Mouse (Mus musculus) gonadal fat pad, adult 2 months (tissue): ENCODE measurements around the gene Inpp4a. TPM values are rescaled to one million over a fixed set of nuclear protein-coding genes. Genes with fewer than 3 reads are reported as not detected.

Experiments used
- DNase-seq: peaks from one replicate; pipeline ENCODE4 v3.0.0-alpha.2; 2012; ENCODE audit warnings: low read depth
- polyA plus RNA-seq: library from polyadenylated mRNA; depleted of rRNA; stranded (reverse); fragments of >200 nt; gene quantifications from 2 replicates; pipeline ENCODE4 v1.2.3, GENCODE M21; 2012

The Inpp4a gene
- polyA plus RNA-seq, 1 experiment, result 10.6 TPM

- no peak for DNase-seq
Measured at GRCm38 (mm10) chr1:37356305-37356704, 56.6 kb downstream of the Inpp4a start.

DNA sequence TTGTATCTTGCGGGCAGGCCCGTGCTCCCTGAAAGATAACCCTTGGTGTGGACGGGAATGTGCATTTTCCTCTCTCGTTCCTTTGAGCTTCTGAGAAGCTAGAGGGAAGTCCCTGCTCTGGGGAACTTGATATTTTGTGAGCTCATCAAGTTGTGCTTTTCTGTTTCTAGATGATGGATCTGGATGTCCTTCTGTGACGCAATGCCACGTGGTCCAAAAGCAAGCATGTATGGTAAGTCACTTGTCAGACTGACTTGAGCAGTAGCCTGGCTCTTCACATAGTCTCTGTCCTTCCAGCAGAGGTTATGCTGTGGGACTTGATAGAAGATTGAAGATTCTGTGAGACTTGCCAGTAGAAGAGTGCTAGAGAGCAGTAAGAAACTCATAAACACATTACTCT, 57.5 kb downstream of the Inpp4a start:
- DNase-seq, result no peak

DNA sequence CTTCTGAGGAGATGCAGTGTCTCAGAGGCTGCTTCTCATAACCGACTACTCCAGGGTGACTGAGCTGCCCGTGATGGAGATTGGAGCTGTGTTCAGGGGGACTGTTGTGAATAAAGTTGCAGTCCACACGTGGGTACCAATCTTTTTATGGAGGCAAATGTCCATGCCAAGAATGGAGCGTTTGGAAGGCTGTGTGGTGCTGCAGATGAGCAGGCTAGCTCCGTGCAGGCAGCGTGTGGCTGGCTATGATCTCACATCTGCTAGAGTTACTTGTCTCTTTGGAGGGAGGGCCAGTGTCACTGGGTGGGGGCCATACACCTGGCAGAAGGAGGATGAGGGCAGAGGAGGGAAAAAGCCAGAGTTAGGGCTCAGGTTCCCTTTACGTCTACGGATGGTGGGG, 59.0 kb downstream of the Inpp4a start:
- DNase-seq, result no peak

- no peak for DNase-seq
Measured at GRCm38 (mm10) chr1:37359395-37360092, 59.9 kb downstream of the Inpp4a start.

DNA sequence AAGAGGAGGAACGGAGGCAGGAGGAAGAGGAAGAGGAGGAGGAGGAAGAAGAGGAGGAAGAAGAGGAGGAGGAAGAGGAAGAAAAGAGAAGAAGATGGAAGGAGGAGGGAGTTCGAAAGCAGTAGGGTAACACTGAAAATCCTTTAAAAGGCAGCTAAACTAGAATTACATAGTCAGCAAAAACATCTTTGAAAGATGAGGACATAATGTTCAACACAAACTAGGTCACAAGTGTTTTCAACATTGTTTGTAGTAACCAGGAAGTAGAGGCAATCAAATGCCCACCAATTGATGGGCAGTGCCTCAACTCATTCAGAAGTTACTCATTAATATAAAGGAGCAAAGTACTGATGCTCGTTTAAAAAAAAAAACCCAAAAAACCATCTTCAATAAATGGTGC, 61.1 kb downstream of the Inpp4a start:
- DNase-seq, result no peak

DNA sequence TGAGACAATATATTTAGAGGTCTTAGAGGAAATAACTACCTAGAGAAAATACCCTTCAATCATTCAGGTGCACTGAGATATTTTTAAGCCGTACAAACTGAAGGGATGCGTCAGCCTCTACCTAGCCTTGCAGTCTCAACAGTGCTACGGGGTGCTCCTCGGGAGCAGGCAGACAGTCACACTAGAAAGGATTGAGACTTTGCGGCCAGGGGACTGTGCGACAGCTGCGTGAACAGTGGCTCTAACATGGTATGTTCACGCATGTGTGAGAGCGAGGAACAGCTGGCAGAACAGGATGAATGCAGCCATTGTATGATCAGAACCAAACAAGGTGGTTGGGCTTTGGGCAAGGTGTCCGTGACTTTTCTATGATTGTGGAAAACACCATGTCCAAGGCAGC, 63.1 kb downstream of the Inpp4a start:
- DNase-seq, result no peak

DNA sequence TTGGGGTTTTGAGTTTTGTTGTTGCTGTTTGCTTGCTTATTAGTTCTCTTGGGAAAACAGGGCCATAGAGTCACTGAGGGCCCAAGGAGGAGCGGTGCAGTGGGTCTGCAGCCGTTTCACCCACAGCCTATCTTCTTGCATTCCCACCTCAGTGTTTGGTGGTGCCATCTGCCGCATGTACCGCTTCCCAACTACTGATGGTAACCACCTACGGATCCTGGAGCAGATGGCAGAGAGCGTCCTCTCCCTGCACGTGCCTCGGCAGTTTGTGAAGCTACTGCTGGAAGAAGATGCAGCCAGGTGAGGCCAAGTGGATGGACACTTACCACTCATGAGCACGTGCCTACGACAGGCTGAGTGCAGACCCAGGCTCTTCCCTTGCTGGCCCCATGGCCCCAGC, 68.5 kb downstream of the Inpp4a start:
- DNase-seq, result no peak

- DNase-seq, result no peak
Measured at GRCm38 (mm10) chr1:37368768-37369385, 69.2 kb downstream of the Inpp4a start.

- DNase-seq, result no peak
Measured at GRCm38 (mm10) chr1:37376177-37376576, 76.5 kb downstream of the Inpp4a start.

GRCm38 (mm10) chr1:37376751-37377150, 77.1 kb downstream of the Inpp4a start:
- DNase-seq, result no peak

GRCm38 (mm10) chr1:37378095-37378494, 78.4 kb downstream of the Inpp4a start:
- no peak for DNase-seq

- DNase-seq, result no peak
Measured at GRCm38 (mm10) chr1:37379536-37379935, 79.9 kb downstream of the Inpp4a start.

GRCm38 (mm10) chr1:37380913-37381312, 81.2 kb downstream of the Inpp4a start:
- DNase-seq, result no peak

GRCm38 (mm10) chr1:37384304-37384703, 84.6 kb downstream of the Inpp4a start:
- DNase-seq, result no peak

DNA sequence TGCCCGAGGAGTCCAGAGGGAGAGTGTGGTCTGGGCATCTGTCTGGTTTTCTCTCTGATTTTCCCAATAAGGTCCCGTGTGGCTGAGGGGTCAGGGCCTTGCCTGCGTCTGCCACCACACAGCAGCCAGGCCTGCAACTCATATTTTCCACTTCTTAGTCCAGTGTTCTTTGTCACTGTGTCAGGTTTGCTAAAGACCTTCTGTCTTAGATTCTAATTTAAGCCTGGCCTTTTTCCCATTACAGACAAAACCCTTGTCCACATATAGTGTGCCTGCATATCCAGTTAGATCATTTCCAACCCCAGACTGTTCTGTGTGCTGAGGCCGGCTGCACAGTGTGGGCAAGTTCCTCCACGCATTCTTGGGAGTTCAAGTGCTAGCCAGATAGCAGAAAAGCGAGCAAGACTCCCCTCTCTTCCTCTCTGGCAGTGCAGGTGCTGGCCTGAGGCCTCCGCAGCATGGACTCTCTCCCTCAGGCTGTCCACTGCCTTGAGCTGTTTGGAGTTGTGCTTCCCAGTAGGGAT, 86.8 kb downstream of the Inpp4a start:
- DNase-seq, result no peak

GRCm38 (mm10) chr1:37393174-37393573, 93.5 kb downstream of the Inpp4a start:
- DNase-seq, result no peak

DNA sequence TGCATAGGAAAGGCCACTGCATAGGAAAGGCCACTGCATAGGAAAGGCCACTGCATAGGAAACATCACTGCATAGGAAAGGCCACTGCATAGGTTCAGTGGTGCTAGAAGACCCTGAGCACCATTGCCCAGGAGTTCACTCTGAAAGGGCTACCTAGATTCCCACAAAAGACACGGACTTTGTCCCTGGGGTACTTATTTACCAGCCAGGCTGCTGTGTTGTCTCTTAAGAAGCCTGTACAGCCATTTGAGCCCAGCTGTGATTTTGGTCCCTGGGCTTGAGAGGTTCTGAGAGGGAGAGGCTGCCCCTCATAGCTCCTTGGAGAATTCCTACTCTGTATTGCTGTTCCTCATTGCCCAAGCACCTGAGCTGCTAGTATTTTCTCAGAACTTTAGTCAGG, 96.8 kb downstream of the Inpp4a start:
- no peak for DNase-seq

DNA sequence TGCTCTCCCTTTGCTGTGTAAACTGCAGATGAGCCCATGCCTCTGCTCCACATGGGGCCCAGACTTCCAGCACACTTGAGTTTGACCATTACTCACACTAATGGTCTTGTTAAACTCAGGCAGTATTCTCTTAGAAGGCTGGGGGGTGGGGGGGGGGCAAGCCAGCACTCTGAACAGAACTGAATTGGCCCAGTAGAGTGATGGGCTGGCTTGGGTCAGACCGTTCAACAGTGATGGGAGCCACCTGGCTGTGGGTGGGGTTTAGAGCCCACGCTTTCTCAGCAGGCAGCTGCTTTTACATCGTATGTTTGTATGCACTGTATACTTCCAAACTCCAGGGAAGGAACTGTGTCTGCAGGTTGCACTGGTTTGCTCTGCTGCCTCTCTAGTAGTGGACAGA, 99.3 kb downstream of the Inpp4a start:
- DNase-seq, result no peak

GRCm38 (mm10) chr1:37399734-37400133, 100.1 kb downstream of the Inpp4a start:
- no peak for DNase-seq

DNA sequence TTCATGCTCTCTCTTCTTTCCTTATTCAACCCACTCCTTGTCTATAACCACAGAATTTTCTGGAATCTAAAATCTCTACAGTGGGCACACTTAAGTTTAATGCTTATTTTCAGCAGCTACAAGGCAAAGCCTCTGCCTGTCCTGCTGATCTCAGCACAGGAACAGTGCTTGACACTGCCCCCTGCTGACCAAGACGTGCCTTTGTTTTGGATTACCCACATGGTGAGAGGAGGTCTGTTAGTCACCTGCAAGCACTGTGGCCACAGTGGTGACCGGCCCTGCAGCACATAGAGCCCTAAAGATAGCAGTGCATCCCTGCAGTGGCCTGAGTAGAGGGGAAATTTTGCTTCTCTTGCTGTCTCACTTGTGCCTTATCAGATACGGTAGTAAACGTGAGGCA, 102.0 kb downstream of the Inpp4a start:
- DNase-seq, result no peak

GRCm38 (mm10) chr1:37405137-37405536, 105.5 kb downstream of the Inpp4a start:
- DNase-seq, result no peak

DNA sequence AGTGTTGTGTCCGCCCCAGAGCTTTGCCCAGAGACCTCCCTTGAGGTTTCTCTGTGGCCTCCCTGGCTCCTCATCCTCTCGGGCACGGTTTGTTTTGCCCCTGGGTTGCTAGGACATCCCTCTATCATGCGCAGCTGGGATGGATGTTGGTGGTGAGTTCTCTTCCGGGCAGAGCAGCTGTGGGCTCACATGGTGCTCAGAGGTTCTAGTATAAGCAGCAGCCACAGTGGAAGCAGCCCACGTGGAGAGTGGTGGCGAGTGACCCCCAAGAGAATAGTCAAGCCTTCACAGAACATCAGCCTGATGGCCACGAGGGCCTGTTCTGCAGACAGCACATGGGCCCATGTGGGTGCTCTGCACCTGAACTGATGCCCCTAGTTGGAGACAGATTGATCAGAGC, 107.6 kb downstream of the Inpp4a start:
- no peak for DNase-seq

DNA sequence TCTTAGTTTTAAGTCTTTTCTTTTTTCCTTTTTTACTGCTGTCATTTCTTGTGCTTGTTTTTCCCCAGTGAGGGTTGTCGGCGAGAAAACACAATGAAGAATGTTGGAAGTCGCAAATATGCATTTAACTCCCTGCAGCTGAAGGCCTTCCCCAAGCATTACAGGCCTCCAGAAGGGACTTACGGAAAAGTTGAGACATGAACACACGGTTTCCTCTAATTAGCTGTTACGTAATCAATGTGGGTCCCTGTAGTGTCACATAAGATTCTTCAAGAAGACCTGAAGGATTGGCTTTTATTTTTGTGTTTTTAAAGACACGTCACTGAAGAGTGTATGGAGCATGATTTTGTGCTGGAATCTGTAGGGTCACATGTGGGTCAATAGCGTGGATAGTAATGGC, 108.4 kb downstream of the Inpp4a start:
- DNase-seq, result no peak

DNA sequence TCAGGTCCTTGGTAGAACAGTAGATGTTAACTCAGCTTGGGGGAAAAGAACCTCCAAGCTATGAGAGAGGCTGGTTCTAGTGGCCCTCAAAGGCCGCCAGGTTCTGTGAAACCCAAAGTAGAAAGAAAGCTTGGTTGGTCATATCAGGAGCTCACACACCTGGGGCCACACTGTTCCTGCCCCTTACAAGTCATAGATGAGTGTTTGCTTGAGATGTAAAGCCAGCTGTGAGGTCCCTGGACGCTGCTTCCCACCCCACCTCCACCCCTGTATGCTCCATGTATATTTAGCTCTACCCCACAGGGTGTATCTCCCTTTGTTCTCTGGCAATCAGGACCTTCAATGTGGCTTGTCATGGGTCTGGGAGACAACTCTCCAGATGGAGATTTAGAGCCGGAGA, 109.0 kb downstream of the Inpp4a start:
- DNase-seq, result no peak
